Mouse (Mus musculus) midbrain, embryonic 14.5 days (tissue): Measurements from ENCODE around the gene Ahcyl1. TPM values are rescaled to one million over a fixed set of nuclear protein-coding genes. Genes with fewer than 3 reads are reported as not detected.

ENCODE experiments used
- ATAC-seq: fragments of 200-750 bp; cut with Nextera tagmentation; 2 replicates; pipeline ENCODE4 v1.8.0; 2017; ENCODE audit warnings: moderate number of reproducible peaks, moderate library complexity; ENCODE audit not compliant: low FRiP score, low TSS enrichment
- DNase-seq: peaks from one replicate; pipeline ENCODE4 v3.0.0-alpha.2; 2015
- H3K27ac ChIP-seq: fragments of 300-500 bp; sonication (generic); replicated peaks from 2 replicates; pipeline ENCODE4 v1.5.1; 2014; ENCODE audit warnings: mild to moderate bottlenecking, low read depth, low read length, moderate library complexity
- H3K27me3 ChIP-seq: fragments of 300-500 bp; sonication (generic); 2 replicates; pipeline ENCODE4 v1.6.1; 2014; ENCODE audit warnings: low read length, control low read depth, mixed read lengths; ENCODE audit not compliant: control insufficient read depth, insufficient read depth
- H3K36me3 ChIP-seq: fragments of 300-500 bp; sonication (generic); 2 replicates; pipeline ENCODE4 v1.6.1; 2014; ENCODE audit warnings: low read length, control low read depth; ENCODE audit not compliant: control insufficient read depth, insufficient read depth
- H3K4me1 ChIP-seq: fragments of 300-500 bp; sonication (generic); 2 replicates; pipeline ENCODE4 v1.6.1; 2014; ENCODE audit warnings: mild to moderate bottlenecking, antibody characterized with exemption, low read length, control low read depth; ENCODE audit not compliant: control insufficient read depth, insufficient read depth
- H3K4me2 ChIP-seq: fragments of 300-500 bp; sonication (generic); 2 replicates; pipeline ENCODE4 v1.6.1; 2014; ENCODE audit warnings: mild to moderate bottlenecking, low read length, moderate library complexity
- H3K4me3 ChIP-seq: fragments of 300-500 bp; sonication (generic); replicated peaks from 2 replicates; pipeline ENCODE4 v1.5.1; 2014; ENCODE audit warnings: low read depth, low read length
- H3K9ac ChIP-seq: fragments of 300-500 bp; sonication (generic); replicated peaks from 2 replicates; pipeline ENCODE4 v1.6.1; 2014; ENCODE audit warnings: mild to moderate bottlenecking, low read length, moderate library complexity
- H3K9me3 ChIP-seq: fragments of 300-500 bp; sonication (generic); 2 replicates; pipeline ENCODE4 v1.6.1; 2016; ENCODE audit warnings: low read length, control low read depth, mixed read lengths; ENCODE audit not compliant: control insufficient read depth
- WGBS: fragments of 180-500 bp; shearing (Covaris S2); extraction: QIAGEN DNeasy Blood & Tissue Kit; methylation state at CpG from one replicate; pipeline ENCODE4 v1.1.7; 2014; 5-methylcytosine and 5-hydroxymethylcytosine counted together
- polyA plus RNA-seq: library from polyadenylated mRNA; unstranded; fragments of >200 nt; fragmentation: Nextera tagmentation; extraction: Ambion mirVana; gene quantifications from 2 replicates; pipeline ENCODE4 v1.2.1, GENCODE M21; 2014

Gene Ahcyl1
- polyA plus RNA-seq, 1 experiment from 2014 or later: 142 TPM

DNA sequence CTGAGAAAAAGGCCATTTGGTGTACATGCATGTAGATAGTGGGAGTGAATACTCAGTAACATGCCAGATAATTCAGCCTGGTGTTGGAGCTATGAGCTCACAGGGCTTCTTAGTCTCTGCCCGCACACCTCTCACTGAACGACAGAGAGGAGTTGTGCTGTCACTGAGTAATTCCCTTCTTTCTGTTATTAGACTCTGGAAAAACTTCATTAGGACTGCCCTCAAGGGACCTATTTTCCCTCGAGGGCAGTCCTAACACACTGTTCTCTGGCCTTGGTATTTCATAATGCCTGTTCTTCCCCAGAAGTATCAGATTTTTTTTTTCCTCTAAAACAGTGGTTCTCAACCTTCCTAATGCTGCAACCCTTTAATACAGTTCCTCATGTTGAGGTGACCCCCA, 15.7 kb upstream of the Ahcyl1 start:
- Histone ChIP-seq H3K27me3 (no peaks in the 10 kb centered on the region), H3K4me1 (no peaks in the 10 kb centered on the region), H3K27ac (no peak overlapping the region), H3K9me3 (no peaks in the 10 kb centered on the region), H3K36me3 (no peaks in the 10 kb centered on the region), H3K4me2 (no peak overlapping the region), H3K4me3 (no peak overlapping the region), H3K9ac (no peak overlapping the region)
- WGBS: 75% methylated on average over 3 of the region's 3 CpGs
- ATAC-seq (no peak), DNase-seq (no peak)

- H3K9ac ChIP-seq: no peak overlapping the region
- no peaks in the 10 kb centered on the region for H3K9me3 ChIP-seq
- ATAC-seq: no peak
- no peak overlapping the region for H3K4me2 ChIP-seq
- no peak overlapping the region for H3K27ac ChIP-seq
- H3K4me3 ChIP-seq: no peak overlapping the region
- no peaks in the 10 kb centered on the region for H3K27me3 ChIP-seq
- DNase-seq: no peak
- 32% methylated on average over 3 of the region's 3 CpGs for WGBS
- no peaks in the 10 kb centered on the region for H3K36me3 ChIP-seq
- no peaks in the 10 kb centered on the region for H3K4me1 ChIP-seq
Measured at GRCm38 (mm10) chr3:107709156-107709555, 12.8 kb upstream of the Ahcyl1 start.

- Histone ChIP-seq H3K9me3 (no peaks in the 10 kb centered on the region), H3K4me2 (no peak overlapping the region), H3K9ac (no peak overlapping the region), H3K4me3 (no peak overlapping the region), H3K36me3 (no peaks in the 10 kb centered on the region), H3K4me1 (no peaks in the 10 kb centered on the region), H3K27ac (no peak overlapping the region), H3K27me3 (no peaks in the 10 kb centered on the region)
- DNase-seq: no peak
- ATAC-seq: no peak
- 90% methylated on average over 4 of the region's 4 CpGs for WGBS
Measured at GRCm38 (mm10) chr3:107707239-107707638, 10.9 kb upstream of the Ahcyl1 start.

DNA sequence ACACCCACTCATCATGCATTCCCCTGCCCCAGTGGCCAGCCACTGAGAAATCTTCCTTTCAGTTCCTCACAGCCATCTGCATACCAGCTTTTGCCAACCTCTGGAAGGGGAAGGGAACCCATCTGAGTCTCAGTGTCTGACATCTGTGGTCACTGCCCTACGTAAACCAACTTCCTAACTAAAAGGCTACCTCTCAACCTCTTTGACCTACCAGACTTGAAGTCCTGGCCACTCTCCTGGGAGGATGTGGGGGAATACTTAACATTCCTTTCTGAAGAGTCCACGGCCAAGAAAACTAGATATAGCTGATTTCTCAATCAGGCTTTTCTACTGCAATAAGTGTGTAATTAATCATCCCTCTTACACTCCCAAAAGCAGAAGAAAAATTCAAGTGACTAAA, 9.8 kb upstream of the Ahcyl1 start:
- ATAC-seq (no peak), DNase-seq (no peak)
- H3K9me3 ChIP-seq: no peaks in the 10 kb centered on the region
- no peaks in the 10 kb centered on the region for H3K27me3 ChIP-seq
- no peak overlapping the region for H3K27ac ChIP-seq
- H3K4me1 ChIP-seq: no peaks in the 10 kb centered on the region
- H3K36me3 ChIP-seq: no peaks in the 10 kb centered on the region
- no peak overlapping the region for H3K4me3 ChIP-seq
- H3K9ac ChIP-seq: no peak overlapping the region
- 69% methylated on average over 2 of the region's 2 CpGs for WGBS
- H3K4me2 ChIP-seq: no peak overlapping the region

DNA sequence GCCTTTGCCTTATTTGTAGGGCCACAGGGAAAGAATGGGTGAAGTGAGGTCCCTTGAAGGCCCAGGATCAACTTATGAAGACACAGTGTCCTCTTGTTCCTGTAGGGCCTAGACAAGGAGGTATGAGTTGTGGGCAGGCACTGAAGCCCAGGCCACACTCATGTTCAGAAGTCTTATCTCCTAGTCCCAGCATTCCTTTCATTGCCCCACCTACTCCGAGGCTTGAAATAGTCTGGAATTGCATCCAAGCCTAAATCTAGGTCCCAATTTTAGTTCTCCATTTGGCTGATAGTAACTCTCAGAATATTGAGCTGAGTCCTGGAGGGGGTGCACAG, 8.0 kb upstream of the Ahcyl1 start:
- DNase-seq (no peak), ATAC-seq (no peak)
- no peaks in the 10 kb centered on the region for H3K36me3 ChIP-seq
- no peaks in the 10 kb centered on the region for H3K9me3 ChIP-seq
- no peak overlapping the region for H3K27ac ChIP-seq
- H3K4me1 ChIP-seq: no peaks in the 10 kb centered on the region
- H3K4me2 ChIP-seq: no peak overlapping the region
- H3K4me3 ChIP-seq: no peak overlapping the region
- H3K9ac ChIP-seq: no peak overlapping the region
- 98% methylated on average over 1 of the region's 1 CpGs for WGBS
- H3K27me3 ChIP-seq: no peaks in the 10 kb centered on the region

DNA sequence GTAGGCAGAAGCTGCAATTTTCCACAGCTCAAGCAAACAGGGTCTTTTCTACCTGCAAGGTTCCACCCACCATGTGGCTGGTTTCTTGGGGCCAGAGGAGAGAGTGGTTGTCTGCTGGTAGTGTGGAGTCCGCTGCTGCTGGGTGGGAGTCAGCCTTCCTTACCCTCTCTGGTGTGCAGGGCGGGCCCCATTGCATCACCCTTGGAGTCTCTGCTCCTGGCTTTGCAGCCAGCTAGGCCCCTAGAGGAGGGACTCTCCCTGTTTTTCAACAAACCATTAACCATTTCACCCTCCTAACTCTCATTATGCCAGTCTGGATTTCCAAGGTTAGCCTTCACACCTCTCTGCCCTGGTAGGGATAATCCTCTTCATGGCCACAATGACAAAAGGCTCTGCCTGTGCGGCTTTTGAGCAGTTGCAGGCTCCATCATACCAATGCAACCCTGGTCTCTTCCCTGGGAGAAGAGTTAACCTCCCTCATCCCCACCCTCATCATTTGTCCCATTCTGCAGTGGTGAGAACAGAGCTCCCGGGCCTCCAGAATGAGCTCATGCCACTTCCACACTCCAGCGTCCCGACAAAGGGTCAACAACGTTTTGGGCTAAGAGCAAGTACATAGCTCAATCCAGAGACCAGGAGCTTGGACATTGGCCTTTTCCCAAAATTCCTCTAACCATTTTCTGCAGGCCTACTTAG, 7.5 kb upstream of the Ahcyl1 start:
- Histone ChIP-seq H3K4me3 (no peak overlapping the region), H3K9me3 (no peaks in the 10 kb centered on the region), H3K27me3 (no peaks in the 10 kb centered on the region), H3K4me2 (no peak overlapping the region), H3K27ac (no peak overlapping the region), H3K4me1 (no peaks in the 10 kb centered on the region), H3K36me3 (no peaks in the 10 kb centered on the region), H3K9ac (no peak overlapping the region)
- DNase-seq (no peak), ATAC-seq (no peak)
- 74% methylated on average over 7 of the region's 7 CpGs for WGBS

GRCm38 (mm10) chr3:107701767-107702394, 5.5 kb upstream of the Ahcyl1 start:
- no peak for DNase-seq
- Histone ChIP-seq H3K36me3 (no peaks in the 10 kb centered on the region), H3K27ac (no peak overlapping the region), H3K4me1 (no peaks in the 10 kb centered on the region), H3K9ac (no peak overlapping the region), H3K9me3 (no peaks in the 10 kb centered on the region), H3K4me2 (no peak overlapping the region), H3K27me3 (no peaks in the 10 kb centered on the region), H3K4me3 (no peak overlapping the region)
- whole genome bisulfite sequencing: 78% methylated on average over 1 of the region's 1 CpGs
- no peak for ATAC-seq

DNA sequence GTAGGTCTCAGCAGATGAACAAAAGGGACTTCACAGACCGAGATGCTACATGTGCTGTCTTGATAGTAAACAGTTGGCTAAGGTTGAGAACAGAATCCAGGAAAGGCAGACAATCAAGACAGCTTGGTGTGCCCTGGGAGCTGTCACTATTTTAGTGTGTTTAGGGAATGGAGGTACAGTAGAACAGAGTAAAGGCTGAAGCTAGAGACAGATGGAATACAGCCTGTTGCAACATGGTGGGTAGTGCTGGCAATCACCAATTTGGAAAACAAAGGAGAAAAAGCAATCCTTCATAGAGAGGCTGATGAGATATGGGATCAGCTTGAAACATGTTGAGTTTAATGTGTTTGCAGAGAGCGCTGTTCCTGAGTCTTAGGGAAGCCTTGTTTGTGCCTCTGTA, 4.3 kb upstream of the Ahcyl1 start:
- Histone ChIP-seq H3K27ac (no peak overlapping the region), H3K27me3 (no peaks in the 10 kb centered on the region), H3K4me3 (no peak overlapping the region), H3K4me2 (no peak overlapping the region), H3K4me1 (no peaks in the 10 kb centered on the region), H3K9ac (no peak overlapping the region), H3K36me3 (no peaks in the 10 kb centered on the region), H3K9me3 (no peaks in the 10 kb centered on the region)
- ATAC-seq: no peak
- WGBS: 84% methylated on average over 2 of the region's 2 CpGs
- DNase-seq: no peak

DNA sequence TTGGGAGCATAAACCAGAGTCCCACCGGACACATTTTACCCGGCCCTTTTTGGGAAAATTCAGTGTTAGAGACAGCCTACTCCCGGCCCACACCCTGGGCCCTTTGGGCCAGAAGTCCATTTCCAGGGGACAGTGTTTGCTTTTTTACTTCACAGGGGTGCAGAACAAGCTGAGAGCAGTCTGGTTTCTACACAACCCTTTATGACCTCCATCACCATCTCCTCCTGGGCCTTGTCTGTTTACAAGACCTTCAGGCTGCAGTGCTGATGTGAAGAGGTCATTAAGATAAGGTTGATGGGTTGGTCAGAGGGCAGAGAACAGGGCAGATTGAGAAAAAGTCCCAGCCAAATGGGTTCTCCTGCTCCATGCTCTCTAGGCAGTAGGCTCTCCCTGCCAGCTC, 550 bp upstream of the Ahcyl1 start:
- peak overlapping the region; percentile 7; the same call in 1 of the 2 replicates for H3K9ac ChIP-seq
- 45% methylated on average over 3 of the region's 3 CpGs for WGBS
- DNase-seq (no peak), ATAC-seq (no peak; the same call in 1 of the 2 replicates)
- H3K27me3 ChIP-seq: no peaks in the 10 kb centered on the region
- H3K4me2 ChIP-seq: peak overlapping the region; percentile 37
- H3K9me3 ChIP-seq: no peaks in the 10 kb centered on the region
- peaks cover 26% of the 10 kb centered on the region for H3K4me1 ChIP-seq
- no peak overlapping the region for H3K27ac ChIP-seq
- H3K36me3 ChIP-seq: no peaks in the 10 kb centered on the region
- H3K4me3 ChIP-seq: no peak overlapping the region
